Mouse (Mus musculus) mesoderm, embryonic 11.5 days (tissue): Measurements from ENCODE around the gene 4930522H14Rik.

Source experiments
- DNase-seq: peaks from one replicate; pipeline ENCODE4 v3.0.0-alpha.2; 2012; ENCODE audit warnings: low read depth, low spot score

The 4930522H14Rik gene

GRCm38 (mm10) chr4:109531111-109531510, at the start of gene 4930522H14Rik:
Gene 4930522H14Rik (minus strand): TSS chr4:109531297.
- DNase-seq = no peak

DNA sequence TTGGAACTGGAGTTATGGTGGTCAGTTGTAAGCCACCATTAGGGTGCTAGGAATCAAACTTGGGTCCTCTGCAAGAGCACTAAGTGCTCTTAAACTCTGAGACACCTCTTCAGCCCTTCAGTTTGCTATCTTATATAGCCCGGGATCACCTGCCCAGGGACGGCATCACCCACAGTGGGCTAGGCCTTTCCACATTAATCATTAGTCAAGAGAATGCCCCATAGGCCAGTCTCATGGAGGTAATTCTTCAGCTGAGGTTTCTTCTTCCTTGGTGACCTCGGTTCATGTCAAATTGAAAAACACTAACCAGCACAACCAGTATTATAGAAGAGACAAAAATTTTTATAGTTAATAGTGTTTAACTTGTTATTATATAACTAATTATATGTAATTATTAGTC, 47.3 kb upstream of the 4930522H14Rik start:
- no peak for DNase-seq

- no peak for DNase-seq
These were observed 45.8 kb upstream of the 4930522H14Rik start for GRCm38 (mm10) chr4:109576933-109577332.

GRCm38 (mm10) chr4:109574845-109575244, 43.7 kb upstream of the 4930522H14Rik start:
- DNase-seq = no peak

- DNase-seq = no peak
These were observed 43.2 kb upstream of the 4930522H14Rik start for GRCm38 (mm10) chr4:109574331-109574730.

DNA sequence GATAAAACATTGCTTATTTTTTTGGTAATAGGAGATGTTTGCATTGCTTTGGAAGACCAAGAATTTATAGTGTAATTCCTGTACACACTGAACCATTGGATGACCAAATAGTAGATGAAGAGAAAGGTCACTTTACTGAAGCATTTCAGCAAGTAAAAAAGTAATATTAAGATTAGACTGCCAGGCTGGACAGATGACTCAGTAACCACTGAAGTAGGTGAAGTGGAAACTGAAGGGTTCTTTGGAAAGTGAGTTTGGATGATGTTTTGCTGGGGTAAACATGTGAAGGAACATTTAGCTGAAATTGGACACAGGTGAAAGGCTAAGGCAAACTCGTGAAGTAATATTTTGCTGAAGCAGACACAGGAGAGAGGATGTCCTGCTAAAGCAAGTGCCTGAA, 41.5 kb upstream of the 4930522H14Rik start:
- no peak for DNase-seq

GRCm38 (mm10) chr4:109569421-109569820, 38.3 kb upstream of the 4930522H14Rik start:
- peak; percentile 16 for DNase-seq

GRCm38 (mm10) chr4:109568959-109569358, 37.9 kb upstream of the 4930522H14Rik start:
- DNase-seq = no peak

DNA sequence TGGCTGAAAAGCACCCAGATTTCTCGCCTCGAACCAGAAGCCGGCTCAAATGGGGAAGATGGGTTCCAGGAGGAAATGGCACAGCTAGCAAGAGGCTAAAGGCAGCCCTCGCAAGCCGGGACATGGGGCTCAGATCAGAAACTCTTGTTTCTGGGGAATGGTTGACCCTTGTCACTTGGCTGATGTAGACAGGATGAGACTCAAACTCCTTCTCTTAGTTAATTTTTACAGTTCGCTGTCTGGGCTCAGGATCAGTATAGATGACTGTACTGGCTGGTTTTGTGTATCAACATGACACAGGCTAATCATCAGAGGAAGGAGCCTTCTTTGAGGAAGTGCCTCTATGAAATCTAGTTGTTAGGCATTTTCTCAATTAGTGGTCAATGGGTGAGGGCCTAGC, 33.6 kb upstream of the 4930522H14Rik start:
- no peak for DNase-seq

DNA sequence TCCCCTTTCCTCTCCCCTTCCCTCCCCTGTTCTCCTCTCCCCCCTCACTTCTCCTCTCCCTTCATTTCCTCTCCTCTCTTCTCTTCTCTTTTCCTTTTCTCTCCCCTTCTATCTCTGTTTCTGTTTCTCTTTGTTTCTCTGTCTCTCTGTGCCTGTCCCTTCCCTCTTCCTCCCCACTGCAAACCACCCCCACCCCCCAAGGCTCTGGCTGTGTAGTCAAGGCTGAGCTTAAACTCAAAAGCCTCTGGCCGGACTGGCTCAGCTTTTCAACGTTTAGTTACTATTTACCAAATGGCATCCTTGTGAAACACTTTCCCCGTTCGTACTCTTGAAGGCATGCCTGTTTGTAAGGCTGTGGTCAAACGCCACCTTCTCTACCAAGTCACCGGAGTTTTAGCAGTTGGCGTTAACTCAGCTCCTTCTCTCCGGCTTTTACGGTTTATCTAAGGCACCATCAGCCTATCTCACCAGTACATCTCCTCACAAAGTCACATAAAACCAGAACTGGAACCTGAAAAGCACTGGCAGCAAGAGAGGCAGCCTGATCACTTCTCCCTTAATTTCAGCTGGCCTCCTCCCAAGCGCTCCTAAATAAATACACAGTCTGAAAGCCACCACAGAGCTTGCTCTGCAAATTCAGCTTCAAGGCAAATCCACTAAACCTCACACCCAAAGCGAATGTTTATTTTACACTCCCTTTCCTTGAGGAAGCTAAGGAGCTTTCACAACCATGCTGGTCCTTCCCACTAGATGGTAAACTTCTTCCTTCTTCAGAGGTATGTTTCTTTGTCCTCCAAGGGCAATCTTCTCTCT, 19.4 kb upstream of the 4930522H14Rik start:
- DNase-seq = no peak

GRCm38 (mm10) chr4:109547306-109547705, 16.2 kb upstream of the 4930522H14Rik start:
- DNase-seq = no peak

DNA sequence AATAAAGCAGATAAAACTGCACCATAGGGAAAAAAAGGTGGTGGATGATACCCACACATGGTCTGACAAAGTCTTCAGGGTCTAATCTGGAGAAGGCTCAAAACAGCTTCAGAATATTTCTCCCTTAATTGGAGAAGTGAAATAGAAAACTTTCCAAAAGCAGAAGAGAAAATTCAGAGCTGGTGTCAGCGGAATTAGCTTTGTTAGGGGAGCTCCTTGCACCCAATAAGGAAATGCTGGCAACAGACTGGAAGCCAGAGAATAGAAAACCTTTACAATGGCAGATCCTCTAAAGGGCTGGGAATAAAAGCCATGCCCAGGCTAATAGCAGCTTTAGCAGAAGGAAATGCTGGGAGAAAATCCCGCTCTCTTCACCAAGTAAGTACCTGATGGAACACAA, 15.4 kb upstream of the 4930522H14Rik start:
- no peak for DNase-seq

- DNase-seq = peak; percentile 2
These were observed 766 bp downstream of the 4930522H14Rik start for GRCm38 (mm10) chr4:109530245-109530816.

GRCm38 (mm10) chr4:109504885-109505284, 26.2 kb downstream of the 4930522H14Rik start:
- peak; percentile 68 for DNase-seq

DNA sequence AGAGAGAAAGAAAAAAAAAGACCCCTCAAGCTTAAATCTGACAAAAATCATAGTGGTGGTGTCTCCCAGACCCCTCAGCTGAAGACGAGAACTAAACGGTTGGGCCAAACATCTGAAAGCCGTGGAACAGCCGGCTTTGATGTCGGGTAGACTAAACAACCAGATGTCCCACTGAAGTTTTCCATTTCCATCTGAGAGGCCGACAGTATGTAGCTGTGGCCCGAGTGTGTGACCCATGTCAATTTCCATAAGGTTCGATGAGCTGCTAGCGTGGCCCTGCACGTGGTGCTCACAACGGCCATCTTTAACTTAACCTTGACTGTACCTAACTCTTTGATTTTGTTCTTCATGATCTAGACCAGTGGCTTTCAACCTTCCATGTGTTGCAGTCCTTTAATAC, 32.6 kb downstream of the 4930522H14Rik start:
- DNase-seq = no peak

- DNase-seq = no peak
These were observed 37.5 kb downstream of the 4930522H14Rik start for GRCm38 (mm10) chr4:109493581-109493980.

DNA sequence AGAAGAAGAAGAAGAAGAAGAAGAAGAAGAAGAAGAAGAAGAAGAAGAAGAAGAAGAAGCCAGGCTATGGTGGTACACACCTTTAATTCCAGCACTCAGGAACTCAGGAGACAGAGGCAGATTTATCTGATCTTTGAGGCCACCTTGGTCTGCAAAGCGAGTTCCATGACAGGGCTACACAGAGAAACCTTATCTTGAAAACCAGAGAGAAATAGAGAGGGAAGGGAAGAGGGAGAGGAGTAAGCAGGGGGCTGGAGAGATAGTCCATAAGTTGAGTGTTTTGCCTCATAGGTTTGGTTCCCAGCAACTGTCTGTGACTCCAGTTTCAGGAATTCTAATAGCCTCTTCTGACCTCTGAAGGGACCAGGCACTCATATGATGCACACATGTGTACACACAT, 42.3 kb downstream of the 4930522H14Rik start:
- DNase-seq = no peak

GRCm38 (mm10) chr4:109484621-109485020, 46.5 kb downstream of the 4930522H14Rik start, which contains the start of gene Rnf11:
Gene Rnf11 (minus strand): TSS chr4:109484728.
- no peak for DNase-seq

DNA sequence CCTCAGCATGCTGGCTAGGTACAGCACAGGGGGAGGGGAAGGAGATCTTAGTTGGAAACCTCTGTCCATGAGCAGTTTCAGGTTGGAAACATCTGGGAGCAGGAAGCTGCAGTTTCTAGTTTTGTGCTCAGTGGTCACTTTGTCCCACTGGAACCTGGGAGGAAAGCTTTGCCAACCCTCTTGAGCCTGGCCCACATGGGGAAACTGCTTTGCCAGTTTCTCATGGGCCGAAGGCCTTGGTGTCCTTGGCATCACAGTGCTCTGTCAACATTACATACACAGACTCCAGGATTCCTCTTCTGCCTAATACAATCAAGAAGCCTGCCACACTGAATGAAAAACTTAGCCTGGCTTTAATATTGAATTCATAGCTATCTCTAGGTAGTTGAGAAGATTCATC, 48.4 kb downstream of the 4930522H14Rik start:
- DNase-seq = no peak

GRCm38 (mm10) chr4:109481424-109481823, 49.7 kb downstream of the 4930522H14Rik start:
- DNase-seq = no peak

DNA sequence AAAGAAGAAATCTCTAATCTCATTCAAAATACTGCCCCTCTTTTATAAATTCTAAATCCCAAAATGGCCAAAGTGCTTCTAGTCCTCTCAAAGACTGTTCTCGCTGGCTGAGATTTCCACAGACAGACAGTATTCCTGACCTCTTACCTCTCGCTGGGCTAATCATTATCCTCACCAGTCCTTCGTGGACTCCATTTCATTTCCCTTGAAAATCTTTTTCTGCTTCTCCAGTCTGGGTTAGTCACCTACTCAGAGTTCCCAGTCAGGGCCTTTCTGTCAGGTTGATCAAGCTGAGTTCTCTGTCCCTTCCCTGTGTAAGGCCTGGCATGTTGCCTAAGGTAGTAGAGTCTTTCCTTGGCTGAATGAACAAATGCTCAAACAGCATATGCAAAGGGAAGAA, 53.6 kb downstream of the 4930522H14Rik start:
- DNase-seq = no peak

DNA sequence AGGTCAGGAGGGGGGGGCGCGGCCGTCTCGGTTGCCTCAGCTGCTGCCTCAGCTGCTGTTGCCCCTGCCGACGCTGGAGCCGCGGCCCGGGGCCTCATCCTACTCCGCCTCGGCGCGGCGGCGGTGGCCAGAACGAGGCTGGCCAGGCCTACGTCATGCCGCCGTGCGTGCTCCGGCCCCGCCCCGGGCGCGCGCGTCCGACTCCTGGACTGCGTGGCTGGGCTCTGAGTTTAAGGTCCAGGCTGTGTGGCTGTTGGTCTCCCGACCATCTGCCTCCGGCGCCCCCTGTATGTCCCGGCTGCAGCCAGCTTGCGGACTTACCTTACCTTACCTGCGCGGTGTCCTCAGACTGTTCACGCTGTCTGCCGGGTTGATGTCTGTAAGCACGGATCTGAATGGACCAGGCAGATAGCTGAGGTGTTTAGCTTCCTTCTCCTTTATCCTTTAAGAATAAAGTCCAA, 54.5 kb downstream of the 4930522H14Rik start:
- peak; percentile 92 for DNase-seq
